Mouse (Mus musculus): ENCODE data around the gene Igtp.

DNA sequence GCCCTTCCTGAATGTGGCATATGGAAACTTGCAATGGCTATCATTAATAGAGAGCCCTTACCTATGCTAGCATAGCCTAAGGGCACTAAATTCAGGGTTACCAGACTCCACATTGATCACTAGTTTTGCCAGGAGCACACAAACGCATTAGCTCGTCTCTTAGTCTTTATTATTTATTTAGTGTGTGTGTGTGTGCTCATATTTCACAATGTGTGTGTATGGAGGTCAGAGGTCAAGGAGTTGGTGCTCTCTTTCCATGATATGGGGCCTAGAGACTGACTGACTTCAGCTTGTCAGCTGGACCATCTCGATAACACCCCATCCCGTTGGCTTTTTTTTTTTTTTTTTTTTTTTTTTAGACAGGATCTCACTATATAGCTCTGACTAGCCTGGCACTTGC, 29.7 kb upstream of the Igtp start:
- TF ChIP-seq CTCF (IDR thresholded peaks at IDR 0.05; ENCODE audit: control insufficient read depth, insufficient read depth, low read length) (no peak), POLR2A (IDR thresholded peaks at IDR 0.05; ENCODE audit: borderline replicate concordance, control insufficient read depth, low read depth, low read length) (no peak)
